8 mouse cellular contexts compared by ENCODE assay signal in the genomic region with DNA sequence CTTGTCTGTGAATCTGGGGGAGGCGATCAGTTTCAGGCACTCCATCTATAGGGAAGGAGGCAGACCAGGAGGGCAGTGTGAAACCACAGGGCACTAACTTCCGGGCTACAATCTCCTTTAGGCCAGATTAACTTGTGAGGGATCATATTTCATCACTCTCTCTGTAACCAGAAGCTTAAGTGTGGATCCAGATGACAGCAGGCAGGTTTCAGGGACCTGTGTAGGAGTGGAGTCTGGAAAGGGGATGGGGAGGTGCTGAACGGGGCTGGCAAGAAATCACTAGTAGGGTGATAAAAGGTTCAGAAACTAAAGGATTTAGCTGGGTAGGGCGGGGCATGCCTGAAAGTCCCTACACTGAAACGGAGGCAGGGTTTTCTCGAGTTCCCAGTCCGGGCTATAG. TPM values are rescaled to one million over a fixed set of nuclear protein-coding genes. Genes with fewer than 3 reads are reported as not detected.
DNase-seq lines count a peak whose midpoint lies in the region; ATAC-seq and TF ChIP-seq lines count a peak whose summit lies in the region.

No protein-coding gene starts in this region.

- no peak for TF ChIP-seq POLR2A in cerebellum, adult 2 months (IDR thresholded peaks at IDR 0.05; ENCODE audit: borderline replicate concordance, insufficient read depth, low read length)

- peak overlapping the region; percentile 97 for H3K4me2 ChIP-seq in forebrain, embryonic 15.5 days (replicated peaks)
- H3K4me2 ChIP-seq in liver, embryonic 16.5 days (ENCODE audit: low read depth, low read length), result peak overlapping the region; percentile 97

- peak; percentile 21 for DNase-seq in CD4-positive, CD25-positive, alpha-beta regulatory T cell, adult 2 months (ENCODE audit: low read depth, low spot score)
- peak; percentile 54 for DNase-seq in 3T3-L1 (ENCODE audit: low read depth, low spot score)
- DNase-seq in spleen, adult 18-20 months, result no peak
- no peak for DNase-seq in gastrocnemius, postnatal 14 days
- DNase-seq in cerebellum, adult 2 months, result no peak

- H3K9ac ChIP-seq in forebrain, embryonic 15.5 days (replicated peaks), result peak overlapping the region; percentile 72
- H3K9ac ChIP-seq in liver, embryonic 16.5 days (ENCODE audit: low read depth, low read length), result peak overlapping the region; percentile 73

- peak overlapping the region; percentile 92 for H3K27ac ChIP-seq in forebrain, embryonic 15.5 days (replicated peaks)
- no peak overlapping the region; the same call in 1 of the 2 replicates for H3K27ac ChIP-seq in liver, embryonic 16.5 days (ENCODE audit: low read length)
- no peak overlapping the region for H3K27ac ChIP-seq in cerebellum, adult 2 months (ENCODE audit: insufficient read depth, low read length)

- ATAC-seq in CD4-positive, CD25-positive, alpha-beta regulatory T cell, adult 4 months, result no peak
- ATAC-seq in forebrain, embryonic 15.5 days (replicated peaks), result no peak
- no peak for ATAC-seq in liver, embryonic 16.5 days (ENCODE audit: low read depth)

- no peaks in the 10 kb centered on the region for H3K27me3 ChIP-seq in forebrain, embryonic 15.5 days
- peaks cover 15% of the 10 kb centered on the region for H3K27me3 ChIP-seq in liver, embryonic 16.5 days (ENCODE audit: control insufficient read depth, insufficient read depth, low read depth, low read length)
- no peaks in the 10 kb centered on the region for H3K27me3 ChIP-seq in cerebellum, adult 2 months (ENCODE audit: control insufficient read depth, insufficient read depth, low read length)

- no peak for TF ChIP-seq CTCF in cerebellum, adult 2 months (IDR thresholded peaks at IDR 0.05; ENCODE audit: borderline replicate concordance, insufficient read depth, low read depth, low read length)

- intact Hi-C loops in gastrocnemius, postnatal 14 days (cut with DNase I; ENCODE audit: low total_unique reads), result no loop called here

- peak overlapping the region; percentile 46 for H3K4me3 ChIP-seq in forebrain, embryonic 15.5 days
- peak overlapping the region; percentile 76 for H3K4me3 ChIP-seq in liver, embryonic 16.5 days (ENCODE audit: low read depth, low read length)
- no peak overlapping the region for H3K4me3 ChIP-seq in cerebellum, adult 2 months (replicated peaks; ENCODE audit: insufficient read depth, low read depth, low read length)

- WGBS in forebrain, embryonic 15.5 days, result 5% methylated on average over 7 of the region's 7 CpGs
- WGBS in liver, embryonic 16.5 days (ENCODE audit: insufficient replicate concordance), result 11% methylated on average over 7 of the region's 7 CpGs
- 13% methylated on average over 7 of the region's 7 CpGs for WGBS in cerebellum, adult 2 months

- no peaks in the 10 kb centered on the region for H3K36me3 ChIP-seq in forebrain, embryonic 15.5 days
- peaks cover 6% of the 10 kb centered on the region for H3K36me3 ChIP-seq in liver, embryonic 16.5 days (ENCODE audit: control insufficient read depth, insufficient read depth)

- H3K4me1 ChIP-seq in forebrain, embryonic 15.5 days, result peaks cover 54% of the 10 kb centered on the region
- peaks cover 15% of the 10 kb centered on the region for H3K4me1 ChIP-seq in liver, embryonic 16.5 days (ENCODE audit: control insufficient read depth, low read depth, low read length)
- H3K4me1 ChIP-seq in cerebellum, adult 2 months (ENCODE audit: control insufficient read depth, insufficient read depth, low read length), result peaks cover 46% of the 10 kb centered on the region

- H3K9me3 ChIP-seq in forebrain, embryonic 15.5 days, result no peaks in the 10 kb centered on the region
- no peaks in the 10 kb centered on the region for H3K9me3 ChIP-seq in liver, embryonic 16.5 days (replicated peaks; ENCODE audit: control insufficient read depth, low read length)

RNA-seq across cellular contexts. Expression of a gene that starts 1.0 kb away (rescaled TPM):
- polyA plus RNA-seq in CD4-positive, CD25-positive, alpha-beta regulatory T cell, adult 4 months (2017; shearing (Covaris generic)), result 100 to 1,000 TPM; 110 to 194 TPM
- 11.4 and 13.0 TPM in 2 replicates for polyA plus RNA-seq in forebrain, embryonic 15.5 days (2015; fragmentation: Nextera tagmentation; extraction: Ambion mirVana)
- 16.9 and 19.8 TPM in 2 replicates for polyA plus RNA-seq in liver, embryonic 16.5 days (2015; fragmentation: Nextera tagmentation; extraction: Ambion mirVana)
- 1 to 10 TPM; 4.1 to 7.0 TPM for total RNA-seq in gastrocnemius, postnatal 14 days (2021)
- polyA plus RNA-seq in cerebellum, adult 2 months (2012; rRNA removed), result 18.6 and 19.1 TPM in 2 replicates

RNA-seq across cellular contexts. Expression of a gene that starts 10.8 kb away (rescaled TPM):
- 10 to 100 TPM; 11.6 to 17.9 TPM for polyA plus RNA-seq in CD4-positive, CD25-positive, alpha-beta regulatory T cell, adult 4 months (2017; shearing (Covaris generic))
- polyA plus RNA-seq in forebrain, embryonic 15.5 days (2015; fragmentation: Nextera tagmentation; extraction: Ambion mirVana), result 52.2 and 52.3 TPM in 2 replicates
- polyA plus RNA-seq in liver, embryonic 16.5 days (2015; fragmentation: Nextera tagmentation; extraction: Ambion mirVana), result 5.1 and 5.3 TPM in 2 replicates
- total RNA-seq in gastrocnemius, postnatal 14 days (2021), result 10 to 100 TPM; 11.1 to 12.3 TPM
- polyA plus RNA-seq in cerebellum, adult 2 months (2012; rRNA removed), result 12.8 and 13.8 TPM in 2 replicates

RNA-seq across cellular contexts. Expression of a gene that starts 11.3 kb away (rescaled TPM):
- polyA plus RNA-seq in CD4-positive, CD25-positive, alpha-beta regulatory T cell, adult 4 months (2017; shearing (Covaris generic)), result not detected
- 37.4 and 38.3 TPM in 2 replicates for polyA plus RNA-seq in forebrain, embryonic 15.5 days (2015; fragmentation: Nextera tagmentation; extraction: Ambion mirVana)
- not detected in 2 replicates for polyA plus RNA-seq in liver, embryonic 16.5 days (2015; fragmentation: Nextera tagmentation; extraction: Ambion mirVana)
- total RNA-seq in gastrocnemius, postnatal 14 days (2021), result under 1 TPM; 0.42 to 0.62 TPM
- 204 and 227 TPM in 2 replicates for polyA plus RNA-seq in cerebellum, adult 2 months (2012; rRNA removed)

RNA-seq across cellular contexts. Expression of a gene that starts 13.3 kb away (rescaled TPM):
- polyA plus RNA-seq in CD4-positive, CD25-positive, alpha-beta regulatory T cell, adult 4 months (2017; shearing (Covaris generic)), result 1 to 10 TPM; 4.2 to 4.6 TPM
- 27.4 and 30.6 TPM in 2 replicates for polyA plus RNA-seq in forebrain, embryonic 15.5 days (2015; fragmentation: Nextera tagmentation; extraction: Ambion mirVana)
- polyA plus RNA-seq in liver, embryonic 16.5 days (2015; fragmentation: Nextera tagmentation; extraction: Ambion mirVana), result 0.84 and 1.1 TPM in 2 replicates
- total RNA-seq in gastrocnemius, postnatal 14 days (2021), result 1 to 10 TPM; 2.6 to 3.1 TPM
- 10.7 and 11.0 TPM in 2 replicates for polyA plus RNA-seq in cerebellum, adult 2 months (2012; rRNA removed)

Comparison
In these comparisons a context has a peak if more than half of its experiments do, and no peak if none do; other contexts are left out.
1. DNase-seq: peak in CD4-positive, CD25-positive, alpha-beta regulatory T cell, adult 2 months (single experiment) and 3T3-L1 (single experiment); none in spleen, adult 18-20 months (0 of 2), gastrocnemius, postnatal 14 days (single experiment) and cerebellum, adult 2 months (0 of 2).
2. RNA of a gene that starts 11.3 kb away (polyA plus RNA-seq): 204 to 227 TPM in cerebellum, adult 2 months and 37.4 to 38.3 TPM in forebrain, embryonic 15.5 days; not detected in liver, embryonic 16.5 days and not detected in CD4-positive, CD25-positive, alpha-beta regulatory T cell, adult 4 months; every median in the first group is over 10 times any median in the second.